Mouse (Mus musculus) myocyte (in vitro differentiated cells): ENCODE results near the gene Nmnat1. TPM values are rescaled to one million over a fixed set of nuclear protein-coding genes. Genes with fewer than 3 reads are reported as not detected.
"Not testable (repeated sequence)": the region's sequence is repeated elsewhere in the genome, so short reads cannot be mapped to it uniquely, and the experiment has no call there.

Experiments used
- H3K27me3 ChIP-seq: one replicate; pipeline ENCODE4 v1.6.1; 2011; ENCODE audit not compliant: control insufficient read depth, insufficient read depth, insufficient read length
- H3K36me3 ChIP-seq: one replicate; pipeline ENCODE4 v1.6.1; 2011; ENCODE audit not compliant: control insufficient read depth, insufficient read depth
- H3K4me2 ChIP-seq: one replicate; pipeline ENCODE4 v1.6.1; 2011; ENCODE audit warnings: low read depth, control low read depth
- H3K4me3 ChIP-seq: one replicate; pipeline ENCODE4 v1.5.1; 2011; ENCODE audit warnings: mild to moderate bottlenecking, control low read depth, moderate library complexity
- H3K79me2 ChIP-seq: one replicate; pipeline ENCODE4 v1.6.1; 2011; ENCODE audit not compliant: control insufficient read depth, insufficient read depth
- H3ac ChIP-seq: one replicate; pipeline ENCODE4 v1.6.1; 2011; ENCODE audit not compliant: control insufficient read depth, insufficient read length
- CEBPB ChIP-seq: IDR thresholded peaks from 2 replicates; pipeline ENCODE4 v1.6.1; 2011; ENCODE audit warnings: mild to moderate bottlenecking, moderate library complexity; ENCODE audit not compliant: poor library complexity, insufficient read depth, severe bottlenecking
- E2F4 ChIP-seq: IDR thresholded peaks from one replicate; pipeline ENCODE4 v1.6.1; 2011; ENCODE audit warnings: mild to moderate bottlenecking, control low read depth, moderate library complexity; ENCODE audit not compliant: insufficient read depth
- MAX ChIP-seq: IDR thresholded peaks from one replicate; pipeline ENCODE4 v1.6.1; 2011; ENCODE audit warnings: low read depth, mild to moderate bottlenecking, control low read depth
- MYOD1 ChIP-seq, 3 experiments: IDR thresholded peaks; one replicate each; pipeline ENCODE4 v1.6.1; 2011; ENCODE audit warnings: control low read depth in 2 of 3, low read depth in 2 of 3, mild to moderate bottlenecking in 2 of 3, moderate library complexity in 1 of 3; ENCODE audit not compliant: insufficient read length in 2 of 3, control insufficient read depth in 1 of 3
- MYOG ChIP-seq, 3 experiments: IDR thresholded peaks; one replicate each; pipeline ENCODE4 v1.6.1; 2011; ENCODE audit warnings: control low read depth in 2 of 3, low read depth in 2 of 3, mild to moderate bottlenecking in 2 of 3; ENCODE audit not compliant: insufficient read length in 2 of 3, control insufficient read depth in 1 of 3, insufficient read depth in 1 of 3
- POLR2A ChIP-seq: IDR thresholded peaks from one replicate; pipeline ENCODE4 v1.6.1; 2011; ENCODE audit warnings: low read depth, mild to moderate bottlenecking, control low read depth, moderate library complexity; ENCODE audit not compliant: insufficient read length
- POLR2AphosphoS2 ChIP-seq: IDR thresholded peaks from one replicate; pipeline ENCODE4 v1.6.1; 2011; ENCODE audit warnings: low read depth, control low read depth; ENCODE audit not compliant: insufficient read length
- REST ChIP-seq: IDR thresholded peaks from one replicate; pipeline ENCODE4 v1.6.1; 2011; ENCODE audit warnings: mild to moderate bottlenecking, control low read depth, moderate library complexity; ENCODE audit not compliant: insufficient read depth, insufficient read length
- SRF ChIP-seq: IDR thresholded peaks from one replicate; pipeline ENCODE4 v1.6.1; 2011; ENCODE audit warnings: low read depth; ENCODE audit not compliant: control insufficient read depth, insufficient read length
- TCF12 ChIP-seq: IDR thresholded peaks from one replicate; pipeline ENCODE4 v1.6.1; 2011; ENCODE audit warnings: mild to moderate bottlenecking, control low read depth; ENCODE audit not compliant: poor library complexity, insufficient read depth, severe bottlenecking
- TCF3 ChIP-seq: IDR thresholded peaks from one replicate; pipeline ENCODE4 v1.6.1; 2011; ENCODE audit warnings: low read depth, control low read depth; ENCODE audit not compliant: insufficient read length
- USF1 ChIP-seq: IDR thresholded peaks from one replicate; pipeline ENCODE4 v1.6.1; 2011; ENCODE audit warnings: low read depth, mild to moderate bottlenecking, control low read depth, moderate library complexity
- polyA plus RNA-seq: library from polyadenylated mRNA; unstranded; fragments of >200 nt; fragmentation: generic; extraction: Trizol; gene quantifications from one replicate; pipeline ENCODE4 v1.2.1, GENCODE M21; 2012; ENCODE audit warnings: missing spikeins

The Nmnat1 gene
- polyA plus RNA-seq, 1 experiment: 9.3 TPM

- Histone ChIP-seq H3K4me2 (no peak overlapping the region), H3K27me3 (no peaks in the 10 kb centered on the region), H3K4me3 (no peak overlapping the region), H3K79me2 (no peaks in the 10 kb centered on the region), H3ac (no peak overlapping the region), H3K36me3 (peaks cover 8% of the 10 kb centered on the region)
- TF ChIP-seq MYOG (IDR thresholded peaks at IDR 0.05; ENCODE audit: control insufficient read depth in 1 of 3, insufficient read depth in 1 of 3, insufficient read length in 2 of 3, low read depth in 2 of 3) (no peak), TCF3 (no peak), POLR2A (no peak), POLR2AphosphoS2 (no peak), TCF12 (no peak), E2F4 (no peak), SRF (no peak), REST (no peak)
These were observed 21.5 kb downstream of the Nmnat1 start for GRCm38 (mm10) chr4:149463435-149463950.

- Histone ChIP-seq H3ac (no peak overlapping the region), H3K27me3 (no peaks in the 10 kb centered on the region), H3K4me2 (no peak overlapping the region), H3K36me3 (peaks cover 3% of the 10 kb centered on the region), H3K4me3 (no peak overlapping the region), H3K79me2 (no peaks in the 10 kb centered on the region)
- TF ChIP-seq SRF: no peak
- TF ChIP-seq REST: no peak
- TF ChIP-seq USF1: no peak
- no peak for TF ChIP-seq TCF12
- no peak for TF ChIP-seq MYOG (IDR thresholded peaks at IDR 0.05; ENCODE audit: control insufficient read depth in 1 of 3, insufficient read depth in 1 of 3, insufficient read length in 2 of 3, low read depth in 2 of 3)
- TF ChIP-seq MAX: no peak
- TF ChIP-seq POLR2AphosphoS2: no peak
- TF ChIP-seq E2F4: no peak
- no peak for TF ChIP-seq MYOD1 (IDR thresholded peaks at IDR 0.05; ENCODE audit: control insufficient read depth in 1 of 3, insufficient read length in 2 of 3, low read depth in 2 of 3)
- TF ChIP-seq POLR2A: no peak
These were observed 22.6 kb downstream of the Nmnat1 start for GRCm38 (mm10) chr4:149462305-149462971.

GRCm38 (mm10) chr4:149461579-149462304 lies 23.3 kb downstream of the Nmnat1 start:
- no peak overlapping the region for H3ac ChIP-seq
- H3K27me3 ChIP-seq: no peaks in the 10 kb centered on the region
- no peaks in the 10 kb centered on the region for H3K79me2 ChIP-seq
- TF ChIP-seq SRF: no peak
- TF ChIP-seq TCF12: no peak
- TF ChIP-seq MYOG (IDR thresholded peaks at IDR 0.05; ENCODE audit: control insufficient read depth in 1 of 3, insufficient read depth in 1 of 3, insufficient read length in 2 of 3, low read depth in 2 of 3): peak in 1 of 3 experiments; percentile 23
- no peak for TF ChIP-seq CEBPB
- TF ChIP-seq TCF3: no peak
- no peak for TF ChIP-seq USF1
- no peak overlapping the region for H3K4me3 ChIP-seq
- no peak overlapping the region for H3K4me2 ChIP-seq
- H3K36me3 ChIP-seq: no peaks in the 10 kb centered on the region

GRCm38 (mm10) chr4:149460475-149460874 lies 24.5 kb downstream of the Nmnat1 start:
- H3K36me3 ChIP-seq, H3K79me2 ChIP-seq, H3ac ChIP-seq, H3K4me2 ChIP-seq, H3K27me3 ChIP-seq, H3K4me3 ChIP-seq: not testable (repeated sequence)

GRCm38 (mm10) chr4:149459425-149459824 lies 25.6 kb downstream of the Nmnat1 start:
- Histone ChIP-seq H3K36me3 (no peaks in the 10 kb centered on the region), H3K79me2 (no peaks in the 10 kb centered on the region), H3K27me3 (no peaks in the 10 kb centered on the region), H3ac (no peak overlapping the region), H3K4me3 (no peak overlapping the region), H3K4me2 (no peak overlapping the region)
- TF ChIP-seq POLR2AphosphoS2: no peak
- TF ChIP-seq MYOD1 (IDR thresholded peaks at IDR 0.05; ENCODE audit: control insufficient read depth in 1 of 3, insufficient read length in 2 of 3, low read depth in 2 of 3): no peak
- no peak for TF ChIP-seq E2F4
- TF ChIP-seq USF1: no peak
- no peak for TF ChIP-seq CEBPB
- no peak for TF ChIP-seq MAX
- no peak for TF ChIP-seq POLR2A
- no peak for TF ChIP-seq TCF3
- no peak for TF ChIP-seq TCF12
- TF ChIP-seq MYOG (IDR thresholded peaks at IDR 0.05; ENCODE audit: control insufficient read depth in 1 of 3, insufficient read depth in 1 of 3, insufficient read length in 2 of 3, low read depth in 2 of 3): no peak
- TF ChIP-seq REST: no peak
- TF ChIP-seq SRF: no peak
